Mouse (Mus musculus) cerebellum, postnatal 25 days (tissue): ENCODE measurements at regions not wholly inside any gene's neighbourhood (a gene's known extent, or its start where the extent isn't known, plus 50 kb on each side); places are given as distances from the start of the nearest gene placed in this dataset.

Experiments used
- DNase-seq, 2 experiments: peaks; one replicate each; pipeline ENCODE4 v3.0.0; 2021; ENCODE audit warnings: mixed read lengths in 2 of 2

GRCm38 (mm10) chr9:42196552-42196951 lies 67.5 kb downstream of the Sc5d start:
- DNase-seq: peak in 1 of 2 experiments; percentile 29

- no peak for DNase-seq
These were observed 67.9 kb downstream of the Sc5d start for GRCm38 (mm10) chr9:42196110-42196509.

GRCm38 (mm10) chr9:42195651-42196050 lies 68.4 kb downstream of the Sc5d start:
- DNase-seq: no peak

- DNase-seq: no peak
These were observed 69.1 kb downstream of the Sc5d start for GRCm38 (mm10) chr9:42194939-42195338.

- DNase-seq: no peak
These were observed 69.9 kb downstream of the Sc5d start for GRCm38 (mm10) chr9:42194176-42194575.

GRCm38 (mm10) chr9:42192967-42193733 lies 69.1 kb upstream of the Sorl1 start:
- no peak for DNase-seq

GRCm38 (mm10) chr9:42187371-42188228 lies 63.5 kb upstream of the Sorl1 start:
- peak; percentile 87 for DNase-seq

GRCm38 (mm10) chr9:42184104-42184635 lies 60.1 kb upstream of the Sorl1 start:
- no peak for DNase-seq

GRCm38 (mm10) chr9:42183448-42183847 lies 59.4 kb upstream of the Sorl1 start:
- peak; percentile 86 to 89 for DNase-seq

- no peak for DNase-seq
These were observed 58.3 kb upstream of the Sorl1 start for GRCm38 (mm10) chr9:42182400-42182799.

GRCm38 (mm10) chr9:42180152-42180551 lies 56.1 kb upstream of the Sorl1 start:
- no peak for DNase-seq

GRCm38 (mm10) chr9:42178759-42179377 lies 54.8 kb upstream of the Sorl1 start:
- no peak for DNase-seq

- DNase-seq: no peak
These were observed 50.4 kb upstream of the Sorl1 start for GRCm38 (mm10) chr9:42174349-42174955.
